Mouse (Mus musculus): ENCODE data around the gene Esp36. TPM values are rescaled to one million over a fixed set of nuclear protein-coding genes. Genes with fewer than 3 reads are reported as not detected.

The Esp36 gene
- total RNA-seq (2023; ENCODE audit: inconsistent age) = not detected in 4 replicates

GRCm38 (mm10) chr17:38420085-38420484 lies at the start of gene Esp36:
TSS of gene Esp36 (minus strand) at chr17:38420185.

Other genes with a start within 250 kb of the Esp36 start
- gene Olfr134, start 248.8 kb downstream of the Esp36 start, total RNA-seq (2023; ENCODE audit: inconsistent age) = not detected in 4 replicates
- gene Olfr135, start 215.8 kb downstream of the Esp36 start, total RNA-seq (2023; ENCODE audit: inconsistent age) = not detected in 4 replicates
- gene Olfr138, start 159.2 kb downstream of the Esp36 start, total RNA-seq (2023; ENCODE audit: inconsistent age) = not detected in 4 replicates
- gene Olfr137, start 112.6 kb downstream of the Esp36 start, total RNA-seq (2023; ENCODE audit: inconsistent age) = not detected in 4 replicates
- not detected in 4 replicates for gene Olfr136, start 90.4 kb downstream of the Esp36 start, total RNA-seq (2023; ENCODE audit: inconsistent age)
- gene Esp34, start 134.0 kb upstream of the Esp36 start, total RNA-seq (2023; ENCODE audit: inconsistent age) = not detected in 4 replicates
- not detected in 4 replicates for gene Esp31, start 219.3 kb upstream of the Esp36 start, total RNA-seq (2023; ENCODE audit: inconsistent age)